Mouse (Mus musculus) hindbrain, embryonic 15.5 days (tissue): ENCODE data around the gene Tnk2. TPM values are rescaled to one million over a fixed set of nuclear protein-coding genes. Genes with fewer than 3 reads are reported as not detected.
A peak's percentile ranks its signal among the peaks of the same experiment; 100 is the strongest.

Source experiments
- ATAC-seq: fragments of 200-750 bp; cut with Nextera tagmentation; 2 replicates; pipeline ENCODE4 v1.8.0; 2017; ENCODE audit warnings: low read depth, moderate number of reproducible peaks, moderate TSS enrichment; ENCODE audit not compliant: low FRiP score
- H3K27ac ChIP-seq: fragments of 300-500 bp; sonication (generic); replicated peaks from 2 replicates; pipeline ENCODE4 v1.5.1; 2015; ENCODE audit warnings: mild to moderate bottlenecking, inconsistent platforms
- H3K27me3 ChIP-seq: fragments of 300-500 bp; sonication (generic); 2 replicates; pipeline ENCODE4 v1.6.1; 2015; ENCODE audit warnings: control low read depth, inconsistent platforms
- H3K36me3 ChIP-seq: fragments of 300-500 bp; sonication (generic); 2 replicates; pipeline ENCODE4 v1.6.1; 2015; ENCODE audit warnings: control low read depth, inconsistent platforms
- H3K4me1 ChIP-seq: fragments of 300-500 bp; sonication (generic); replicated peaks from 2 replicates; pipeline ENCODE4 v1.6.1; 2015; ENCODE audit warnings: control low read depth, inconsistent platforms
- H3K4me2 ChIP-seq: fragments of 300-500 bp; sonication (generic); 2 replicates; pipeline ENCODE4 v1.6.1; 2015; ENCODE audit warnings: moderate library complexity, mild to moderate bottlenecking, inconsistent platforms
- H3K4me3 ChIP-seq: fragments of 300-500 bp; sonication (generic); 2 replicates; pipeline ENCODE4 v1.5.1; 2015; ENCODE audit warnings: mild to moderate bottlenecking, inconsistent platforms
- H3K9ac ChIP-seq: fragments of 300-500 bp; sonication (generic); 2 replicates; pipeline ENCODE4 v1.6.1; 2015; ENCODE audit warnings: inconsistent platforms
- H3K9me3 ChIP-seq: fragments of 300-500 bp; sonication (generic); 2 replicates; pipeline ENCODE4 v1.6.1; 2016; ENCODE audit warnings: control low read depth, inconsistent platforms
- WGBS: fragments of 180-500 bp; shearing (Covaris S2); methylation state at CpG from one replicate; pipeline ENCODE4 v1.1.7; 2015; 5-methylcytosine and 5-hydroxymethylcytosine counted together
- polyA plus RNA-seq: library from polyadenylated mRNA; unstranded; fragments of >200 nt; fragmentation: Nextera tagmentation; extraction: Ambion mirVana; gene quantifications from 2 replicates; pipeline ENCODE4 v1.2.1, GENCODE M21; 2015

Gene Tnk2
- polyA plus RNA-seq, 1 experiment from 2014 or later = 25.9 TPM

DNA sequence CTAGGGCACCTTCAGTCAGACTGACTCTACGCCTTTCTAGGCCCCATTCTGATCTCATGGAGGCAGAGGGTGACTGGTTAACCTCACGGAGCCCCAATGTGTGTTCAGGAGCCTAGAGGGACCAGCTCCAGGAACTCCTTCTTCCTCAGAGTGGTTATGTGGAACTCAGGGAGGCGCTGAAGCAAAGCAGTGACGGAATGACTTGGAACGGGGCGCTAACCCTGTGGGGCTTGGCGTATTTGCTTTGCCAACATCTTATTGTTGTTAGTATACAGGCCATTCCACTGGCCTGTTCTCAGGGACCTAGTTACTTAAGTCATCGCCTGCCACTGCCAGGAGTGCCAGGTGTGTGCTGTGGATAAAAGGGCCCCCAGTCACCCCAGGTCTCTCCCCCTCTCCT is 65.4 kb downstream of the Tnk2 start:
- H3K36me3 ChIP-seq = no peaks in the 10 kb centered on the region
- no peak overlapping the region for H3K4me2 ChIP-seq
- H3K9ac ChIP-seq = no peak overlapping the region
- 89% methylated on average over 8 of the region's 8 CpGs for WGBS
- ATAC-seq = no peak
- H3K27me3 ChIP-seq = no peaks in the 10 kb centered on the region
- no peak overlapping the region for H3K4me3 ChIP-seq
- H3K27ac ChIP-seq = no peak overlapping the region
- H3K9me3 ChIP-seq = no peaks in the 10 kb centered on the region
- H3K4me1 ChIP-seq = no peaks in the 10 kb centered on the region

- Histone ChIP-seq H3K27me3 (no peaks in the 10 kb centered on the region), H3K36me3 (no peaks in the 10 kb centered on the region), H3K4me3 (no peak overlapping the region), H3K27ac (no peak overlapping the region), H3K9me3 (no peaks in the 10 kb centered on the region), H3K9ac (no peak overlapping the region), H3K4me1 (no peaks in the 10 kb centered on the region), H3K4me2 (no peak overlapping the region)
- 86% methylated on average over 14 of the region's 14 CpGs for WGBS
- ATAC-seq = no peak
These were observed 66.9 kb downstream of the Tnk2 start for GRCm38 (mm10) chr16:32710426-32711070.

- 85% methylated on average over 10 of the region's 11 CpGs for WGBS
These were observed 68.5 kb downstream of the Tnk2 start for GRCm38 (mm10) chr16:32712202-32712601.

GRCm38 (mm10) chr16:32713556-32713955 is 69.9 kb downstream of the Tnk2 start:
- no peak overlapping the region for H3K4me2 ChIP-seq
- no peak overlapping the region for H3K27ac ChIP-seq
- WGBS = 62% methylated on average over 6 of the region's 6 CpGs
- no peak for ATAC-seq
- no peaks in the 10 kb centered on the region for H3K36me3 ChIP-seq
- H3K9ac ChIP-seq = no peak overlapping the region
- no peaks in the 10 kb centered on the region for H3K9me3 ChIP-seq
- H3K4me3 ChIP-seq = no peak overlapping the region
- no peaks in the 10 kb centered on the region for H3K4me1 ChIP-seq
- H3K27me3 ChIP-seq = no peaks in the 10 kb centered on the region

More at GRCm38 (mm10) chr16:32712202-32712601, 68.5 kb downstream of the Tnk2 start:
- H3K9ac ChIP-seq = no peak overlapping the region
- no peaks in the 10 kb centered on the region for H3K4me1 ChIP-seq
- H3K27me3 ChIP-seq = no peaks in the 10 kb centered on the region
- H3K27ac ChIP-seq = no peak overlapping the region
- H3K4me2 ChIP-seq = no peak overlapping the region
- H3K4me3 ChIP-seq = no peak overlapping the region
- no peak for ATAC-seq
- H3K36me3 ChIP-seq = no peaks in the 10 kb centered on the region
- H3K9me3 ChIP-seq = no peaks in the 10 kb centered on the region

GRCm38 (mm10) chr16:32715364-32715763 is 71.7 kb downstream of the Tnk2 start:
- Histone ChIP-seq H3K36me3 (no peaks in the 10 kb centered on the region), H3K4me3 (no peak overlapping the region), H3K27me3 (no peaks in the 10 kb centered on the region), H3K9ac (no peak overlapping the region), H3K9me3 (no peaks in the 10 kb centered on the region), H3K4me2 (peak overlapping the region; percentile 23; the same call in 1 of the 2 replicates), H3K4me1 (no peaks in the 10 kb centered on the region), H3K27ac (no peak overlapping the region)
- 30% methylated on average over 13 of the region's 13 CpGs for WGBS
- ATAC-seq = no peak

DNA sequence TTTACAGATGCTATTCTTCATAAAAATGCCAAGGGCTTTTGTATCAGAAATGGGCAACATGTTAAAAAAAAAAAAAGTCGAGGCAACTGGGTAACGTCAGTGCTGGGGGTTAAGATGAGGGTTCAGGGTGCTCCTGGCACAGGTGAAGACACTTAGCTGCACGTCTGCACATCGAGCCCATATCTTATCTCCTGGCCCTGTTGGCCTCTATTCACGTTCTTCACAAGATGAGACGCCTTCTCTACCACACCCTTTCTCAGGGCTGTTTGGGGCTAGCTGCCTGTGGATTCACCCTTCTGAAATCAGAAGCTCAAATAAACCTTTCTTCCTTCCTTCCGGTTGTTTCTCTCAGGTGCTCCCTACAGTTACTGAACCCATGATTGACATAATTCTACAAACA is 79.5 kb downstream of the Tnk2 start:
- H3K4me1 ChIP-seq = no peaks in the 10 kb centered on the region
- ATAC-seq = no peak
- no peaks in the 10 kb centered on the region for H3K27me3 ChIP-seq
- no peak overlapping the region for H3K27ac ChIP-seq
- no peak overlapping the region for H3K4me3 ChIP-seq
- H3K4me2 ChIP-seq = no peak overlapping the region
- H3K9me3 ChIP-seq = no peaks in the 10 kb centered on the region
- H3K36me3 ChIP-seq = no peaks in the 10 kb centered on the region
- H3K9ac ChIP-seq = no peak overlapping the region
- 90% methylated on average over 7 of the region's 7 CpGs for WGBS

DNA sequence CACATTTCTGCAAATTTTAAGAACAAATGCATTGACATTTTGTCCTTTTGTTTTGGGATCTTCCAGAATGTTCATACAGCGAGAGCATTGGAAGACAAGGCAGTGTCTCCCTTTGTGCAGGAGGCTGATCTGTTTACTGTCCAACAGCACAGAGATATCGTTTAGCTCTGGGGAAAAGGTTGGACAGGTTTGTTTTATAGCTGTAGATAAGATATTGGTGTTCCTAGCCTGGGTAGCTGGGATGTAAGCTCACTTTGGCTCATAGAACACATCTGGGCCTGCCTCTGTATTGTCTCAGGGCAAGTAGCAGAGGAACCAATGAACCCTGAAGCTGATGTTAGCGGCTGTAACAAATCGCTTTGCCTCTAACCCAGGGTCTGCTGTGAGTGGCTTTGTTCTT is 80.1 kb downstream of the Tnk2 start:
- 78% methylated on average over 4 of the region's 4 CpGs for WGBS
- ATAC-seq = no peak

GRCm38 (mm10) chr16:32724259-32724658 is 80.6 kb downstream of the Tnk2 start:
- no peak for ATAC-seq
- 84% methylated on average over 2 of the region's 2 CpGs for WGBS

More for the DNA sequence above, 80.1 kb downstream of the Tnk2 start:
- H3K4me3 ChIP-seq = no peak overlapping the region
- H3K27me3 ChIP-seq = no peaks in the 10 kb centered on the region
- no peaks in the 10 kb centered on the region for H3K9me3 ChIP-seq
- no peak overlapping the region for H3K4me2 ChIP-seq
- H3K9ac ChIP-seq = no peak overlapping the region
- no peak overlapping the region for H3K27ac ChIP-seq
- no peaks in the 10 kb centered on the region for H3K4me1 ChIP-seq
- no peaks in the 10 kb centered on the region for H3K36me3 ChIP-seq

GRCm38 (mm10) chr16:32726501-32726900 is 82.8 kb downstream of the Tnk2 start:
- ATAC-seq = no peak
- Histone ChIP-seq H3K27me3 (no peaks in the 10 kb centered on the region), H3K36me3 (no peaks in the 10 kb centered on the region), H3K9ac (no peak overlapping the region), H3K4me1 (no peaks in the 10 kb centered on the region), H3K27ac (no peak overlapping the region), H3K4me2 (no peak overlapping the region), H3K9me3 (no peaks in the 10 kb centered on the region), H3K4me3 (no peak overlapping the region)

More at GRCm38 (mm10) chr16:32724259-32724658, 80.6 kb downstream of the Tnk2 start:
- H3K4me1 ChIP-seq = no peaks in the 10 kb centered on the region
- H3K27me3 ChIP-seq = no peaks in the 10 kb centered on the region
- no peak overlapping the region for H3K27ac ChIP-seq
- no peaks in the 10 kb centered on the region for H3K36me3 ChIP-seq
- no peak overlapping the region for H3K4me3 ChIP-seq
- H3K4me2 ChIP-seq = no peak overlapping the region
- no peak overlapping the region for H3K9ac ChIP-seq
- no peaks in the 10 kb centered on the region for H3K9me3 ChIP-seq

- H3K9ac ChIP-seq = no peak overlapping the region
- H3K9me3 ChIP-seq = no peaks in the 10 kb centered on the region
- no peak for ATAC-seq
- no peaks in the 10 kb centered on the region for H3K4me1 ChIP-seq
- H3K27me3 ChIP-seq = no peaks in the 10 kb centered on the region
- H3K4me2 ChIP-seq = no peak overlapping the region
- no peak overlapping the region for H3K27ac ChIP-seq
- H3K4me3 ChIP-seq = no peak overlapping the region
- no peaks in the 10 kb centered on the region for H3K36me3 ChIP-seq
These were observed 84.6 kb downstream of the Tnk2 start for GRCm38 (mm10) chr16:32728240-32728639.

- 68% methylated on average over 1 of the region's 1 CpGs for WGBS
- H3K27ac ChIP-seq = no peak overlapping the region
- H3K9ac ChIP-seq = no peak overlapping the region
- H3K9me3 ChIP-seq = no peaks in the 10 kb centered on the region
- ATAC-seq = no peak
- H3K4me1 ChIP-seq = no peaks in the 10 kb centered on the region
- H3K36me3 ChIP-seq = no peaks in the 10 kb centered on the region
- no peaks in the 10 kb centered on the region for H3K27me3 ChIP-seq
- no peak overlapping the region for H3K4me2 ChIP-seq
- no peak overlapping the region for H3K4me3 ChIP-seq
These were observed 85.1 kb downstream of the Tnk2 start for GRCm38 (mm10) chr16:32728730-32729129.
